Mouse (Mus musculus): ENCODE measurements around the gene Krt78. TPM values are rescaled to one million over a fixed set of nuclear protein-coding genes. Genes with fewer than 3 reads are reported as not detected.

Krt78 gene
- polyA plus RNA-seq, 1 experiment: 32.9 TPM

DNA sequence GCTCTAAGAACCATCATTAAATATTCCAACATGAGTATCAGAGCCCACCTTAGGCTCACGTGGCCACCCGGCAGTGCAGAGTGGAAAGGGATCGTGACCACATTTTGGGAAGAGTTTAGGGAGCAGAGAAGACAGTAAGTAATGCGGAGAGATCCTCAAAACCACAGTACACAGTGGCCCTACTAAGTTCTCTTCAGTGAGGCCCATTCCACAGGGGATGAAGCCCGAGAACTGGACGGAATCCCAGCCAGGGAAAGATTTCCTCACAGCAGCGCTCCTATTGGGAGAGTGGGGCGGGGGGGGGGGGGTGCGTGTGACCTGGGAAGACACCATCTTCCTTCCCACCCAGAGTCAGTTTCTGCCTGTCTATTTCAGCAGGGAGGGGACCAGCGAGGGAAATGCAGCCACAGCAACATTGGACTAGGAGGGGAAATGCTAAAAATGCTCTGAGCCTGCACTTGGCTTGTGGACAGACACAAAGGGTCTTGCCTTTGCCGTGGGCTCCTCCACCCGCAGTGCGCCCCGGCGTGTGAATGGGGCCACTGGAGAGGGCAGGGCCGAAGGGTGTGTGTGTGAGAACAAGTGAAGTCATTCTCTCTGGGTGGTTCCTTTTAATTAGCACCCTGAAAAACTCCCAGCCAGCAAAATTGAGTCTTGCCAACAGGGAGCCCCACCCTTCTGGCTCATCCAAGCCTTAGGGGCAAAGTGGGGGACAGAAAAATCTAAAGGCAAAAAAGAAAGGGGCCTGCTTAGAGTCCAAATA is 20.2 kb upstream of the Krt78 start:
- no peak for DNase-seq
- no peak overlapping the region for H3K4me3 ChIP-seq (replicated peaks; ENCODE audit: extremely low read depth, low read depth, low read length)
- peaks cover 16% of the 10 kb centered on the region for H3K4me1 ChIP-seq (ENCODE audit: control insufficient read depth, insufficient read depth, low read length)
- WGBS: 39% methylated on average over 16 of the region's 16 CpGs
- TF ChIP-seq CTCF (IDR thresholded peaks at IDR 0.05; ENCODE audit: insufficient read depth, low read length) (no peak), POLR2A (IDR thresholded peaks at IDR 0.05; ENCODE audit: borderline replicate concordance, extremely low read depth, low read depth, low read length) (no peak)

GRCm38 (mm10) chr15:101973414-101974077 is 19.5 kb upstream of the Krt78 start:
- no peak for TF ChIP-seq POLR2A (IDR thresholded peaks at IDR 0.05; ENCODE audit: borderline replicate concordance, extremely low read depth, low read depth, low read length)
- peak; percentile 98 for TF ChIP-seq CTCF (IDR thresholded peaks at IDR 0.05; ENCODE audit: insufficient read depth, low read length)
- H3K4me3 ChIP-seq (replicated peaks; ENCODE audit: extremely low read depth, low read depth, low read length): no peak overlapping the region
- 13% methylated on average over 15 of the region's 15 CpGs for WGBS
- peak; percentile 98 for DNase-seq
- H3K4me1 ChIP-seq (ENCODE audit: control insufficient read depth, insufficient read depth, low read length): peaks cover 16% of the 10 kb centered on the region

GRCm38 (mm10) chr15:101970536-101970935 is 16.4 kb upstream of the Krt78 start:
- 18% methylated on average over 4 of the region's 6 CpGs for WGBS
- DNase-seq: peak; percentile 69
- Histone ChIP-seq H3K4me1 (ENCODE audit: control insufficient read depth, insufficient read depth, low read length) (peaks cover 4% of the 10 kb centered on the region; the same call in 1 of the 2 replicates), H3K4me3 (replicated peaks; ENCODE audit: extremely low read depth, low read depth, low read length) (no peak overlapping the region)
- TF ChIP-seq POLR2A (IDR thresholded peaks at IDR 0.05; ENCODE audit: borderline replicate concordance, extremely low read depth, low read depth, low read length) (no peak), CTCF (IDR thresholded peaks at IDR 0.05; ENCODE audit: insufficient read depth, low read length) (peak; percentile 85)

DNA sequence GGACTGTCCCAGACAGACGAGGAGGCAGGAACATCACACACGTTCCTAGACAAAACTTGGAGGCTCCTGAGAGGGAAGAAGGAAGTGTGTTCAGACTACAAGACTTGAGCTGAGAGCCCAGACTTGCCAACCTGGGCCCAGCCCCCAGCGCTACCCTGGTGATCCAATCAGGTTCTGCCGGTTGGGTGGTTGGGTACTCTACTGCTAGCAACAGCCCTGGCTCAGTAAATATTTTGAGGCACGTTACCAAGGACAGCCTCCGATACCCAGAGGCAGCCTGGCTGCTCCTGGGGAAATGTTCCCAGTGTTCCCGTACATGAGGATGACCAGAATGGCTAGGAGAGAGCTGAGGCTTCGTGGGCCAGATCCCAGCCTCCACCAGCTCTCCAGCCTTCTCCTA is 12.7 kb upstream of the Krt78 start:
- DNase-seq: peak; percentile 75
- 56% methylated on average over 8 of the region's 8 CpGs for WGBS

GRCm38 (mm10) chr15:101958891-101959290 is 4.8 kb upstream of the Krt78 start:
- WGBS: 82% methylated on average over 3 of the region's 3 CpGs
- Histone ChIP-seq H3K4me3 (replicated peaks; ENCODE audit: extremely low read depth, low read depth, low read length) (no peak overlapping the region), H3K4me1 (ENCODE audit: control insufficient read depth, insufficient read depth, low read length) (no peaks in the 10 kb centered on the region)
- TF ChIP-seq CTCF (IDR thresholded peaks at IDR 0.05; ENCODE audit: insufficient read depth, low read length) (no peak), POLR2A (IDR thresholded peaks at IDR 0.05; ENCODE audit: borderline replicate concordance, extremely low read depth, low read depth, low read length) (no peak)
- no peak for DNase-seq

More for the DNA sequence above, 12.7 kb upstream of the Krt78 start:
- Histone ChIP-seq H3K4me1 (ENCODE audit: control insufficient read depth, insufficient read depth, low read length) (0 out of 2 replicates have a peak, but pooled peaks cover 2% of the 10 kb centered on the region), H3K4me3 (replicated peaks; ENCODE audit: extremely low read depth, low read depth, low read length) (no peak overlapping the region)
- TF ChIP-seq POLR2A (IDR thresholded peaks at IDR 0.05; ENCODE audit: borderline replicate concordance, extremely low read depth, low read depth, low read length) (no peak), CTCF (IDR thresholded peaks at IDR 0.05; ENCODE audit: insufficient read depth, low read length) (no peak)

GRCm38 (mm10) chr15:101952733-101953474 is 1.2 kb downstream of the Krt78 start:
- Histone ChIP-seq H3K4me1 (ENCODE audit: control insufficient read depth, insufficient read depth, low read length) (no peaks in the 10 kb centered on the region), H3K4me3 (replicated peaks; ENCODE audit: extremely low read depth, low read depth, low read length) (no peak overlapping the region)
- no peak for TF ChIP-seq CTCF (IDR thresholded peaks at IDR 0.05; ENCODE audit: insufficient read depth, low read length)
- TF ChIP-seq POLR2A (IDR thresholded peaks at IDR 0.05; ENCODE audit: borderline replicate concordance, extremely low read depth, low read depth, low read length): no peak
- 70% methylated on average over 7 of the region's 7 CpGs for WGBS
- no peak for DNase-seq

DNA sequence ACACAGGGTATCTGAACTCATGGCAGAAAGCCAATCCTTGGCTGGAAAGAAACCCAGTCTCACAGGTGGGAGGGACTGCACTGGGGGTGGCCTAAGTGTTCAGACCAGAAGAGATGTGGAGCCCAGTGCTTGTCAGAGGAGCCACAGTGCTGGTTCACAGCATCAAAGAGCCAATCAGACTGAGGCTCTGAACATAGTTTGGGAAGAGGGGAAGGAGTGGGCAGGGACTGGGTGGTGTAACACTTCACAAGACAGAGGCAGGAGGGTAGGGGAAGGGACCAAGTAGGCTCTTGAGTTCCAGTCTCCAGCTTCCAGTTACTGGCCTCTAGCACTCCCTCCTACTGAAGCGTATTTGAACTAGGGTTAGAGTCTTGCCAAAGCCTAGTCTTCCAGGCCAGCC is 8.7 kb downstream of the Krt78 start:
- no peak overlapping the region for H3K4me3 ChIP-seq (replicated peaks; ENCODE audit: extremely low read depth, low read depth, low read length)
- WGBS: 70% methylated on average over 1 of the region's 1 CpGs
- no peak for TF ChIP-seq POLR2A (IDR thresholded peaks at IDR 0.05; ENCODE audit: borderline replicate concordance, extremely low read depth, low read depth, low read length)
- no peak for TF ChIP-seq CTCF (IDR thresholded peaks at IDR 0.05; ENCODE audit: insufficient read depth, low read length)
- H3K4me1 ChIP-seq (ENCODE audit: control insufficient read depth, insufficient read depth, low read length): no peaks in the 10 kb centered on the region; the same call in 1 of the 2 replicates
- DNase-seq: no peak

GRCm38 (mm10) chr15:101941948-101942347 is 12.1 kb downstream of the Krt78 start:
- 40% methylated on average over 8 of the region's 8 CpGs for WGBS
- H3K4me1 ChIP-seq (ENCODE audit: control insufficient read depth, insufficient read depth, low read length): no peaks in the 10 kb centered on the region; the same call in 1 of the 2 replicates
- no peak for DNase-seq
- H3K4me3 ChIP-seq (replicated peaks; ENCODE audit: extremely low read depth, low read depth, low read length): no peak overlapping the region
- TF ChIP-seq CTCF (IDR thresholded peaks at IDR 0.05; ENCODE audit: insufficient read depth, low read length) (no peak), POLR2A (IDR thresholded peaks at IDR 0.05; ENCODE audit: borderline replicate concordance, extremely low read depth, low read depth, low read length) (no peak)

- TF ChIP-seq POLR2A (IDR thresholded peaks at IDR 0.05; ENCODE audit: borderline replicate concordance, extremely low read depth, low read depth, low read length): no peak
- no peak for TF ChIP-seq CTCF (IDR thresholded peaks at IDR 0.05; ENCODE audit: insufficient read depth, low read length)
- H3K4me3 ChIP-seq (replicated peaks; ENCODE audit: extremely low read depth, low read depth, low read length): no peak within 1 kb of the TSS
- 82% methylated on average over 5 of the region's 6 CpGs for WGBS
- H3K4me1 ChIP-seq (ENCODE audit: control insufficient read depth, insufficient read depth, low read length): no peaks in the 10 kb centered on the region
- no peak for DNase-seq
Measured at GRCm38 (mm10) chr15:101940274-101940829, 13.7 kb downstream of the Krt78 start, which contains the start of gene Krt79. TSS of gene Krt79 (minus strand) at chr15:101940324.

Measured in lung, adult 2 months (tissue).